Mouse (Mus musculus): ENCODE results near the gene Wasf1.

GRCm38 (mm10) chr10:40919464-40919863 is 36.2 kb downstream of the Wasf1 start:
- TF ChIP-seq EP300 (optimal IDR thresholded peaks at IDR 0.05) = no peak
- no peak for TF ChIP-seq CTCF (IDR thresholded peaks at IDR 0.05; ENCODE audit: low read depth)
